Mouse (Mus musculus) lung, postnatal 0 days (tissue): ENCODE results near the gene Gpr62.

Experiments
- CTCF ChIP-seq: IDR thresholded peaks from 2 replicates; pipeline ENCODE4 v1.5.1; 2016; ENCODE audit warnings: antibody characterized with exemption, mild to moderate bottlenecking
- EP300 ChIP-seq: IDR thresholded peaks from 2 replicates; pipeline ENCODE4 v1.6.1; 2016; ENCODE audit warnings: antibody characterized with exemption, mild to moderate bottlenecking, control low read depth

DNA sequence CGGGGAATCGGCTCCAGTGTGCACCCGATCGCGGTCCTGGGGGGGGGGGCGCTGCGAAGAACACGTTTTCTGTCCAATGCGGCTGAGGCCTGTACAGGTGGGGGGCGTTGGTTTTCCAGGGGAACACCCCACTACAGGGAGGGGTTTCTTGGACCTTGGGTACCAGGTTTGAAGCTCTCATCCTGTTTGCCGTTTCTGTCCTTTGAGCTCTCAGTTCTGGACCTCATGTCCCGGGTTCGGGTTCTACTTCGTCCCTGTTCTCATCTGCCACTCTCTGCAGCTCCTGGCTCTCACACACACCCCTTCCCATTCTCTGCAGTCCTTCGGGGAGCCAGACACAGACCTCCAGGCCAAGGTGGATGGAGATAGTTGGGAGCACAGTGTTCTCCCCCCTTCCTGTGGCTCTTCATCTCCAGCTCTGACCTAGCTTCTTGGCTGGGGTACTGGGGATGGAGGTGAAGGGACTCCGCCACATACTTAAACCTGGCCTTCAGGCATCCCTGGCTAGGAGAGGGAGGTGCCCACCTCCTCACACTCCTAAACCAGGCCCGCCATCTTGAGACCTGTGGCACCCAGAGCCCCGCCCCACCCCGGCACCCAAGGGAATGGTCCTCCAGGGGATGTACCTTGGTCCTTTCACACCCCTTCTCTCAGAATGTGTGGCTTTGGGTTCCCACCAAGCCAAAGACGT, 11.5 kb downstream of the Gpr62 start:
- no peak for TF ChIP-seq CTCF
- TF ChIP-seq EP300, result no peak
